Mouse (Mus musculus): ENCODE results near the gene Phb. TPM values are rescaled to one million over a fixed set of nuclear protein-coding genes. Genes with fewer than 3 reads are reported as not detected.
A peak's percentile ranks its signal among the peaks of the same experiment; 100 is the strongest.

Phb gene
- 54.8 and 59.1 TPM in 2 replicates for polyA plus RNA-seq (2012; ENCODE audit: insufficient read depth, insufficient read length, missing spikeins)

DNA sequence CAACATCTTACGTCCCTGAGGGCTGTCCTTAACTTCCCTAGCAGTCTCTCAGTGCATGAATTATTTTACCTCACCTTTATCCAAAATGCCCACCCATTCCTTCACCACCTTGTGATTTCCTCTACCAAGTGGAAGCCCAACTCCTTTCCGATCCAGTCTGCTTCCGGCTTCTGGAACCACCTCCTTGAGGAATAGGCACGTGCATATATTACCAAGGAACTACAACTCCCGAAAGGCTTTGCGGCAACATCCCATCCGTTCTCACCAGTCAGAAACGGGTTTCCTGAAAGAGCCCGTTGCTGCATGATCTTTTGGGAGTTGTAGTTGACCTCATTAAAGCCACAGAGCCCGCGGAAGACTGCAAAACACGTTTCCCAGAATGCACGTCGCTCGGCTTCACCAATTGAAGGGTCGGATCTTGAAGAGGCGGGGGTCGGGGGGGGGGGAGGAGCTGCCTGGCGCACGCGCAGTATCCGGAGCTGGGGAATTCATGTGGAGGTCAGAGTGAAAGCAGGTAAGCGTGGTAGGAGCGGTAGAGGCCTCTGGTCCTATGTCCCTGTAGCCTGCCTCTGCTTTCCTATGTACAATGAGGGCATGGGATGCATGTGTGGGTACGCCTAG is at the start of gene Phb:
TSS of gene Phb (plus strand) at position 429 of the 621 bp plus-strand sequence.
- Histone ChIP-seq H3K27ac (ENCODE audit: insufficient read depth, low read depth, low read length) (peak within 1 kb of the TSS; percentile 48), H3K4me1 (ENCODE audit: control insufficient read depth, insufficient read depth, low read length) (peaks cover 11% of the 10 kb centered on the region), H3K4me3 (ENCODE audit: insufficient read depth, low read length) (peak within 1 kb of the TSS; percentile 98)
- 0 out of 2 replicates have a peak, but pooled peaks have one; percentile 46 for TF ChIP-seq POLR2A (IDR thresholded peaks at IDR 0.05; ENCODE audit: borderline replicate concordance, low read depth, low read length)
- TF ChIP-seq CTCF (IDR thresholded peaks at IDR 0.05; ENCODE audit: low read depth, low read length), result no peak

- no peak for TF ChIP-seq POLR2A (IDR thresholded peaks at IDR 0.05; ENCODE audit: borderline replicate concordance, low read depth, low read length)
- no peak for TF ChIP-seq CTCF (IDR thresholded peaks at IDR 0.05; ENCODE audit: low read depth, low read length)
- Histone ChIP-seq H3K4me3 (ENCODE audit: insufficient read depth, low read length) (no peak overlapping the region), H3K4me1 (ENCODE audit: control insufficient read depth, insufficient read depth, low read length) (no peaks in the 10 kb centered on the region), H3K27ac (ENCODE audit: insufficient read depth, low read depth, low read length) (no peak overlapping the region)
Measured at GRCm38 (mm10) chr11:95617785-95618465, 48.8 kb upstream of the Phb start.

GRCm38 (mm10) chr11:95619081-95619480 is 47.7 kb upstream of the Phb start:
- no peaks in the 10 kb centered on the region for H3K4me1 ChIP-seq (ENCODE audit: control insufficient read depth, insufficient read depth, low read length)
- TF ChIP-seq POLR2A (IDR thresholded peaks at IDR 0.05; ENCODE audit: borderline replicate concordance, low read depth, low read length) (no peak), CTCF (IDR thresholded peaks at IDR 0.05; ENCODE audit: low read depth, low read length) (no peak)
- H3K4me3 ChIP-seq (ENCODE audit: insufficient read depth, low read length), result no peak overlapping the region
- no peak overlapping the region for H3K27ac ChIP-seq (ENCODE audit: insufficient read depth, low read depth, low read length)

DNA sequence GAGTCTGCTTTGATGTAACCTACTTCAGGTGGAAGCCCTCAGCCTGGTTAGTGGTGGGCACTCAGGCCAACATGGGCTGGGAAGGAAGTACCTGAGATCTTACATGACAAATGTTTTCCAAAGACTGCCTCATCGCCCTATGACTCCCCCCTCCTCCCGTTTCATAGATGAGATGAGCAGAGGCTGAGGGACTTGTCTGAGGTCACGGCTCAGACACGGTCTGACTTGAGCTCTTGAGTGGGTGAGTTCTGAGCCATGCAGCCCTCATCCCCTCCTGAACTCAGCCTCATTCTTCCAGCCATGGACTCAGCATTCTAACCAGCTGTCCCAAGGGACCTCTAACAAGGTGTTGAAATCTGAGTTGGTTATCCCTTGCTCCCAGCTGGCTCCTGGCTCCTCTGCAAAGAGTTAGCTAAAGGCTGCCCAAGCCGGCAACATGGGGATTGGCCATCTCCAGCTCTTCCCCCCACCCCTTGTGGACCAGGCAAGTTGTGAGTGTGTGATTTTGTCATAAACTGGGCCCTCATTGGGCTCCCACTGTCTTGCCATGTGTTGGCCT is 46.8 kb upstream of the Phb start:
- H3K27ac ChIP-seq (ENCODE audit: insufficient read depth, low read depth, low read length), result no peak overlapping the region
- no peak for TF ChIP-seq CTCF (IDR thresholded peaks at IDR 0.05; ENCODE audit: low read depth, low read length)
- no peak for TF ChIP-seq POLR2A (IDR thresholded peaks at IDR 0.05; ENCODE audit: borderline replicate concordance, low read depth, low read length)
- no peaks in the 10 kb centered on the region for H3K4me1 ChIP-seq (ENCODE audit: control insufficient read depth, insufficient read depth, low read length)
- no peak overlapping the region for H3K4me3 ChIP-seq (ENCODE audit: insufficient read depth, low read length)

DNA sequence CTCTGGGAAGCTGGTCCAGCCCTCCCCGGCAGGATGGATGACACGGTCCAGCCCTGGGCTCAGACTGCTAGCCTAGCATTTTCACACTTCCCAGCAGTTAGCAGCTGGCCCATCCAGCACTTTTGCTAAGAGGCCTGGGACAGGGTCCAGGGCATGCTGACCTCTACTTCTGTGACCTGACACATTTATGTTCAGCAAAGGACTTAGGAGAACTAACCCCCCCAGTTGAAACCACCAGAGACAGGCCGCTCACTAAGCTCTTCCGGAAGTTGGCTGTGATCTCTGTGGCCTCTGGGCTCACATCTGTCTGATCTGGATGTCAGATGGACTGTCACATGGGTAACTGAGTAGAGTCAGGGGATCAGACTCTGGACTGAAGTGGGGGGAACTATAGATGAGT is 45.7 kb upstream of the Phb start:
- H3K4me1 ChIP-seq (ENCODE audit: control insufficient read depth, insufficient read depth, low read length), result no peaks in the 10 kb centered on the region
- TF ChIP-seq CTCF (IDR thresholded peaks at IDR 0.05; ENCODE audit: low read depth, low read length), result no peak
- no peak for TF ChIP-seq POLR2A (IDR thresholded peaks at IDR 0.05; ENCODE audit: borderline replicate concordance, low read depth, low read length)
- no peak overlapping the region for H3K27ac ChIP-seq (ENCODE audit: insufficient read depth, low read depth, low read length)
- H3K4me3 ChIP-seq (ENCODE audit: insufficient read depth, low read length), result no peak overlapping the region

DNA sequence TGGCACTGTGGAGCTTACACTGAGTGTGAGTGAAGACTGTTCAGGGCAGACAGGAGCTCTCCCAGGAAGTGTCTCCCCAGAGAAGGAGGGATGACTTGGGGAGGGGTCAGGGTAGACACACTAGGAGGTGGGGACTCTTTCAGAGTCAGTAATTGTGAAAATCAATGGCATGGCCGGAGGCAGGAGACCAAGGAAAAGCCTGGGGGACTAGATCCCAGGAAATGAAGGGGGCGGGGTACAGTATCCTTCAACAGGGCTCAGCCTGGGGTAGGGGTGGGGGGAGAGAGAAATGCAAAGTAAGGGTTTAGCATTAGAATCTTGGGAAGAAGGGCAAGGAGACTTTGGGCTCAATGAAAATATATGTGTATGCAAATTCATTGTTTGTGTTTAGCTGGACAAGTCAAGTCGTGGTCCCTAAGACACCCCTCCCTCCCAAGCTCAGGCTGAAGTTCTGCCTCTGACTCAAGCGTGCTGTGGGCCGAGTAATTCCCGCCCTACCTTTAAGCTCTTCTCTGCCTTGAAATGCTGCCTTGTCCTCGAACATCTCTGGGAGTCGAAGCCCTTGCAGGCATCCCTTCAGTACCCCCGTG is 45.1 kb upstream of the Phb start:
- no peak overlapping the region for H3K27ac ChIP-seq (ENCODE audit: insufficient read depth, low read depth, low read length)
- no peaks in the 10 kb centered on the region for H3K4me1 ChIP-seq (ENCODE audit: control insufficient read depth, insufficient read depth, low read length)
- H3K4me3 ChIP-seq (ENCODE audit: insufficient read depth, low read length), result no peak overlapping the region
- TF ChIP-seq POLR2A (IDR thresholded peaks at IDR 0.05; ENCODE audit: borderline replicate concordance, low read depth, low read length), result no peak
- TF ChIP-seq CTCF (IDR thresholded peaks at IDR 0.05; ENCODE audit: low read depth, low read length), result no peak

GRCm38 (mm10) chr11:95622426-95622825 is 44.3 kb upstream of the Phb start:
- no peak for TF ChIP-seq CTCF (IDR thresholded peaks at IDR 0.05; ENCODE audit: low read depth, low read length)
- no peak for TF ChIP-seq POLR2A (IDR thresholded peaks at IDR 0.05; ENCODE audit: borderline replicate concordance, low read depth, low read length)
- Histone ChIP-seq H3K4me1 (ENCODE audit: control insufficient read depth, insufficient read depth, low read length) (no peaks in the 10 kb centered on the region), H3K4me3 (ENCODE audit: insufficient read depth, low read length) (no peak overlapping the region), H3K27ac (ENCODE audit: insufficient read depth, low read depth, low read length) (no peak overlapping the region)

GRCm38 (mm10) chr11:95630558-95630957 is 36.2 kb upstream of the Phb start:
- TF ChIP-seq POLR2A (IDR thresholded peaks at IDR 0.05; ENCODE audit: borderline replicate concordance, low read depth, low read length) (no peak), CTCF (IDR thresholded peaks at IDR 0.05; ENCODE audit: low read depth, low read length) (no peak)
- no peaks in the 10 kb centered on the region for H3K4me1 ChIP-seq (ENCODE audit: control insufficient read depth, insufficient read depth, low read length)

DNA sequence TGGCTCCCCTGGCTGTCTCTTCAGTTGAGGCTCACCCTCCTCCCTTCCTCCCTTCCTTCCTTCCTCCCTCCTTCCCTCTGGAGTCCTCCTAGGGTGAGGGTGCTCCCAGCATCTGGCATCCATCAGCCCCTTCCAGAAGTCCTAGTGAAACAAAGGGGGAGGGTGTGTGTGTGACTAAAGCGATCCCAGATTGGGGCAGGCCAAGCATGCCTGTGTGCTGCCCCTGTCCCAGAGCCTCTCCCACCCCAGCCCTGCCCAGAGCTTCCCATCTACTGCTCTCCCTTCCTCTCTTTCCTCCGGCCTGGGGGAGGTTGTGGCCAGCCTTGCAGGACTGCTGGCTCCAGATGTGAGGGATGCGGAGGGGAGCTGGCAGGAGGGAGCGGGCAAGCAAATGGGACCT is 35.5 kb upstream of the Phb start:
- Histone ChIP-seq H3K4me3 (ENCODE audit: insufficient read depth, low read length) (no peak overlapping the region), H3K4me1 (ENCODE audit: control insufficient read depth, insufficient read depth, low read length) (no peaks in the 10 kb centered on the region), H3K27ac (ENCODE audit: insufficient read depth, low read depth, low read length) (no peak overlapping the region)
- TF ChIP-seq POLR2A (IDR thresholded peaks at IDR 0.05; ENCODE audit: borderline replicate concordance, low read depth, low read length), result no peak
- TF ChIP-seq CTCF (IDR thresholded peaks at IDR 0.05; ENCODE audit: low read depth, low read length), result no peak

More at GRCm38 (mm10) chr11:95630558-95630957, 36.2 kb upstream of the Phb start:
- Histone ChIP-seq H3K4me3 (ENCODE audit: insufficient read depth, low read length) (no peak overlapping the region), H3K27ac (ENCODE audit: insufficient read depth, low read depth, low read length) (no peak overlapping the region)

DNA sequence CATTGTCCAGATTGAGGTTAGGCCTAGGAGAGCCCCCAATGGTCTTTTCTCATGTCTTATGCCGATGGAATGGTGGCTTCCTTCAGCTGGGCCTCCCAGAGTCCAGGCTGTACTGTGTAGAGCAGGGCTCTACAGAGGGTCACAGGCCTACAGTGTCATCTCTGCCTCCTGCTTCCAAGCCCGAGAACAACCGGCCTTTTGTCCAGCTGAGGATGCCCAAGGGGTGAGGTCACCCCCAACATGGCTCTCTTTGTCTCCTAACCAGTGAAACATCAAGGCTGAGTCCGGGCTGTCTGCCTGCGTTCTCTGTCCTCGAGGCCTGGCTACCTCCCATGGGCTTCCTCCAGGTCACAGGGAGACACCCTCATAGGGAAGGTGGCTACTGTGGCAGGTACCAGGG is 34.3 kb upstream of the Phb start:
- Histone ChIP-seq H3K27ac (ENCODE audit: insufficient read depth, low read depth, low read length) (no peak overlapping the region), H3K4me1 (ENCODE audit: control insufficient read depth, insufficient read depth, low read length) (no peaks in the 10 kb centered on the region), H3K4me3 (ENCODE audit: insufficient read depth, low read length) (no peak overlapping the region)
- no peak for TF ChIP-seq POLR2A (IDR thresholded peaks at IDR 0.05; ENCODE audit: borderline replicate concordance, low read depth, low read length)
- no peak for TF ChIP-seq CTCF (IDR thresholded peaks at IDR 0.05; ENCODE audit: low read depth, low read length)
